21 mouse cellular contexts compared by ENCODE assay signal in the genomic region with DNA sequence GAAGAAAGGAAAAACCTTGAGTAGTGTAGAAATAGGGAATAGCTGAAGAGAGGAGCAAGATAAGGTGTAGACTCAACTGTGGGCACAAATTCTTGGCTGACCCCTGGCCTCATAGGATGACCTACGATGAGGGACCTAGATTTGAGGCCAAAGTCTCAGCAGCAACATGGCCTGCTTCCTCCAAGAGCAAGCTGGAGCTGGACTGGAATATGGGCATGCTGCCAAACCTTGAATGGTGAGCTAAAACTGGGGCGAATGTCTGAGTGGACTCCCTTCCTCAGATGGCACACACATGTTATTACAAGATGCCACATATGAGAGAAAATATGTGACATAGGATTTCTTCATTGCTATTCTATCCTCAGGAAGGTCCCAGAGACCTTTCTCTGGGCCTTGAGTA. TPM values are rescaled to one million over a fixed set of nuclear protein-coding genes. Genes with fewer than 3 reads are reported as not detected.
DNase-seq lines count a peak whose midpoint lies in the region; ATAC-seq and TF ChIP-seq lines count a peak whose summit lies in the region.
"Had no signal": no experiment of that assay in that cellular context is flagged by ENCODE, and none has a peak within 500 bp of the region (broad histone marks: within the 10 kb centered on the region; RNA-seq: fewer than 3 reads in every experiment).

No protein-coding gene starts in this region.

- intact Hi-C loops in heart, postnatal 10 days (cut with DNase I), result no loop called here

- H3K27ac ChIP-seq in heart, embryonic 15.5 days, result no peak overlapping the region
- no peak overlapping the region for H3K27ac ChIP-seq in lung, embryonic 14.5 days (ENCODE audit: low read depth)
- H3K27ac ChIP-seq: embryonic facial prominence, embryonic 12.5 days; forebrain, embryonic 12.5 days; hindbrain, postnatal 0 days; limb, embryonic 15.5 days; midbrain, embryonic 12.5 days; neural tube, embryonic 15.5 days; stomach, embryonic 15.5 days had no signal

- H3K4me3 ChIP-seq in heart, embryonic 15.5 days, result no peak overlapping the region
- H3K4me3 ChIP-seq in lung, embryonic 14.5 days (ENCODE audit: low read depth, low read length), result no peak overlapping the region
- H3K4me3 ChIP-seq: embryonic facial prominence, embryonic 12.5 days; erythroblast, embryonic 14.5 days; forebrain, embryonic 12.5 days; limb, embryonic 15.5 days; midbrain, embryonic 12.5 days; neural tube, embryonic 15.5 days; stomach, embryonic 15.5 days had no signal

- ATAC-seq in heart, embryonic 15.5 days (replicated peaks; ENCODE audit: insufficient number of reproducible peaks, insufficient read depth, low FRiP score, low read depth), result 0 out of 2 replicates have a peak, but pooled peaks have one; percentile 22
- no peak for ATAC-seq in lung, embryonic 14.5 days (ENCODE audit: insufficient read depth)
- ATAC-seq: hindbrain, postnatal 0 days had no signal

- TF ChIP-seq CTCF in lung, embryonic 14.5 days (IDR thresholded peaks at IDR 0.05; ENCODE audit: low read depth), result no peak

- WGBS in heart, embryonic 15.5 days, result 20% methylated on average over 2 of the region's 2 CpGs
- 58% methylated on average over 2 of the region's 2 CpGs for WGBS in lung, embryonic 14.5 days

- H3K27me3 ChIP-seq in heart, embryonic 15.5 days, result no peaks in the 10 kb centered on the region
- no peaks in the 10 kb centered on the region for H3K27me3 ChIP-seq in lung, embryonic 14.5 days (ENCODE audit: insufficient read depth, low read length)
- H3K27me3 ChIP-seq: embryonic facial prominence, embryonic 12.5 days; forebrain, embryonic 12.5 days; limb, embryonic 15.5 days; neural tube, embryonic 15.5 days; stomach, embryonic 15.5 days had no signal

- DNase-seq in cerebellum, postnatal 10 days, result peak; percentile 75 to 77
- no peak for DNase-seq in cerebellum, adult 11 months
- no peak for DNase-seq in heart, postnatal 10 days
- peak; percentile 44 for DNase-seq in lung, embryonic 14.5 days
- DNase-seq in lung, adult 18-20 months, result no peak
- DNase-seq: gastrocnemius, postnatal 36 days; kidney, adult 9 months; left cerebral cortex, postnatal 4 days; lung, postnatal 10 days; right cerebral cortex, adult 18-20 months; thymus, postnatal 25 days had no signal

- no peaks in the 10 kb centered on the region for H3K36me3 ChIP-seq in heart, embryonic 15.5 days
- H3K36me3 ChIP-seq in lung, embryonic 14.5 days (ENCODE audit: insufficient read depth), result no peaks in the 10 kb centered on the region
- H3K36me3 ChIP-seq: embryonic facial prominence, embryonic 12.5 days; forebrain, embryonic 12.5 days; limb, embryonic 15.5 days; midbrain, embryonic 12.5 days; neural tube, embryonic 15.5 days; stomach, embryonic 15.5 days had no signal

- H3K4me2 ChIP-seq in heart, embryonic 15.5 days, result no peak overlapping the region
- no peak overlapping the region for H3K4me2 ChIP-seq in lung, embryonic 14.5 days
- H3K4me2 ChIP-seq: embryonic facial prominence, embryonic 12.5 days; forebrain, embryonic 12.5 days; limb, embryonic 15.5 days; midbrain, embryonic 12.5 days; neural tube, embryonic 15.5 days; stomach, embryonic 15.5 days had no signal

- 0 out of 2 replicates have a peak, but pooled peaks cover 5% of the 10 kb centered on the region for H3K4me1 ChIP-seq in heart, embryonic 15.5 days (replicated peaks)
- no peaks in the 10 kb centered on the region for H3K4me1 ChIP-seq in lung, embryonic 14.5 days (ENCODE audit: insufficient read depth)
- H3K4me1 ChIP-seq: embryonic facial prominence, embryonic 12.5 days; forebrain, embryonic 12.5 days; limb, embryonic 15.5 days; midbrain, embryonic 12.5 days; neural tube, embryonic 15.5 days; stomach, embryonic 15.5 days had no signal

- H3K9me3 ChIP-seq in heart, embryonic 15.5 days (replicated peaks), result no peaks in the 10 kb centered on the region
- H3K9me3 ChIP-seq in lung, embryonic 14.5 days (ENCODE audit: low read depth, low read length), result no peaks in the 10 kb centered on the region
- H3K9me3 ChIP-seq: embryonic facial prominence, embryonic 12.5 days; forebrain, embryonic 12.5 days; limb, embryonic 15.5 days; midbrain, embryonic 12.5 days; neural tube, embryonic 15.5 days; stomach, embryonic 15.5 days had no signal

- H3K9ac ChIP-seq in heart, embryonic 15.5 days, result no peak overlapping the region
- H3K9ac ChIP-seq in lung, embryonic 14.5 days, result no peak overlapping the region
- H3K9ac ChIP-seq: embryonic facial prominence, embryonic 12.5 days; forebrain, embryonic 12.5 days; limb, embryonic 15.5 days; midbrain, embryonic 12.5 days; neural tube, embryonic 15.5 days; stomach, embryonic 15.5 days had no signal

RNA-seq across cellular contexts. Expression of a gene that starts 57.5 kb away (rescaled TPM):
- polyA plus RNA-seq in heart, embryonic 15.5 days (2015; fragmentation: Nextera tagmentation; extraction: Ambion mirVana), result 84.4 and 116 TPM in 2 replicates
- total RNA-seq in heart, postnatal 10 days (2021), result 100 to 1,000 TPM; 109 to 116 TPM
- polyA plus RNA-seq in lung, embryonic 14.5 days (2014; fragmentation: Nextera tagmentation; extraction: Ambion mirVana), result 111 and 117 TPM in 2 replicates
- total RNA-seq: MEL had no signal

Comparison
In these comparisons a context has a peak if more than half of its experiments do, and no peak if none do; other contexts are left out.
1. DNase-seq: peak in cerebellum, postnatal 10 days (2 of 2) and lung, embryonic 14.5 days (single experiment); none in cerebellum, adult 11 months (single experiment), heart, postnatal 10 days (0 of 2) and lung, adult 18-20 months (0 of 2).